Mouse (Mus musculus): ENCODE results near the gene Tssk2. TPM values are rescaled to one million over a fixed set of nuclear protein-coding genes. Genes with fewer than 3 reads are reported as not detected.

Gene Tssk2
- polyA plus RNA-seq, 1 experiment from 2014 or later, result not detected

- no peak for ATAC-seq (ENCODE audit: insufficient read depth)
- WGBS (ENCODE audit: insufficient replicate concordance), result 76% methylated on average over 4 of the region's 4 CpGs
- Histone ChIP-seq H3K4me3 (replicated peaks) (no peak overlapping the region), H3K9ac (no peak overlapping the region), H3K27me3 (no peaks in the 10 kb centered on the region), H3K4me1 (replicated peaks) (peaks cover 56% of the 10 kb centered on the region), H3K9me3 (replicated peaks) (no peaks in the 10 kb centered on the region), H3K4me2 (no peak overlapping the region), H3K27ac (replicated peaks) (no peak overlapping the region), H3K36me3 (replicated peaks) (peaks cover 21% of the 10 kb centered on the region)
Observed at GRCm38 (mm10) chr16:17875174-17875573, 23.3 kb upstream of the Tssk2 start.

- H3K36me3 ChIP-seq (replicated peaks), result peaks cover 15% of the 10 kb centered on the region
- WGBS (ENCODE audit: insufficient replicate concordance), result 76% methylated on average over 1 of the region's 1 CpGs
- no peak overlapping the region for H3K27ac ChIP-seq (replicated peaks)
- no peak overlapping the region for H3K4me3 ChIP-seq (replicated peaks)
- no peaks in the 10 kb centered on the region for H3K27me3 ChIP-seq
- H3K4me2 ChIP-seq, result no peak overlapping the region
- ATAC-seq (ENCODE audit: insufficient read depth), result no peak
- H3K9ac ChIP-seq, result no peak overlapping the region
- no peaks in the 10 kb centered on the region for H3K9me3 ChIP-seq (replicated peaks)
- peaks cover 54% of the 10 kb centered on the region for H3K4me1 ChIP-seq (replicated peaks)
Observed at GRCm38 (mm10) chr16:17876096-17876495, 22.3 kb upstream of the Tssk2 start.

DNA sequence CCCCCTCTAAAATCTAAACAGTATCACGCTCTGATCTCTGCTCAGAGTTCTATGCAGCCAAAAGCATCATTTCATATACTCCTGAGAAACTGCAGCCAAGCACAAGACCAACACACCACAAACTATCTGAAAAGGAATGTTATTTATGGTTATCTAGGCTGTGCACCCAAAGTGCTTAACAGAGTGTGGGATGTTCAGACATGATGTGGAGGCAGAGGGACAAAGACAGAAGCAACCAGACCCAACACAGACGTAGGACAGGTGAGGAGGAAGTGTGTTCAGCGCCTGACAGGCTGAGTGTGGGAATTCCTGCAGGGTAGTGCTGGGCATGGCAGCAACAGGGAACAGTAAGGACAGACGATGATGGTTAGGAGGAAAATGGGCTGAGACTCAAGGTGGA, 18.9 kb upstream of the Tssk2 start:
- no peaks in the 10 kb centered on the region for H3K9me3 ChIP-seq (replicated peaks)
- peaks cover 22% of the 10 kb centered on the region; the same call in 1 of the 2 replicates for H3K36me3 ChIP-seq (replicated peaks)
- H3K4me3 ChIP-seq (replicated peaks), result no peak overlapping the region
- H3K9ac ChIP-seq, result no peak overlapping the region
- peaks cover 33% of the 10 kb centered on the region for H3K4me1 ChIP-seq (replicated peaks)
- H3K27ac ChIP-seq (replicated peaks), result no peak overlapping the region
- no peaks in the 10 kb centered on the region for H3K27me3 ChIP-seq
- H3K4me2 ChIP-seq, result no peak overlapping the region
- no peak for ATAC-seq (ENCODE audit: insufficient read depth)
- WGBS (ENCODE audit: insufficient replicate concordance), result 77% methylated on average over 4 of the region's 4 CpGs

- Histone ChIP-seq H3K4me3 (replicated peaks) (no peak overlapping the region), H3K4me2 (no peak overlapping the region), H3K9ac (no peak overlapping the region), H3K27me3 (no peaks in the 10 kb centered on the region), H3K4me1 (replicated peaks) (peaks cover 38% of the 10 kb centered on the region), H3K9me3 (replicated peaks) (no peaks in the 10 kb centered on the region), H3K27ac (replicated peaks) (no peak overlapping the region), H3K36me3 (replicated peaks) (peaks cover 20% of the 10 kb centered on the region; the same call in 1 of the 2 replicates)
- no peak for ATAC-seq (ENCODE audit: insufficient read depth)
Observed at GRCm38 (mm10) chr16:17882196-17882595, 16.2 kb upstream of the Tssk2 start.

- no peak overlapping the region for H3K9ac ChIP-seq
- ATAC-seq (ENCODE audit: insufficient read depth), result no peak
Observed at GRCm38 (mm10) chr16:17884116-17884515, 14.3 kb upstream of the Tssk2 start.

GRCm38 (mm10) chr16:17889689-17890341, 8.6 kb upstream of the Tssk2 start:
- ATAC-seq (ENCODE audit: insufficient read depth), result no peak
- peak overlapping the region; percentile 97; the same call in 1 of the 2 replicates for H3K9ac ChIP-seq
- H3K27me3 ChIP-seq, result no peaks in the 10 kb centered on the region
- H3K27ac ChIP-seq (replicated peaks), result peak overlapping the region; percentile 91; the same call in 1 of the 2 replicates
- H3K4me3 ChIP-seq (replicated peaks), result peak overlapping the region; percentile 99
- H3K36me3 ChIP-seq (replicated peaks), result 0 out of 2 replicates have a peak, but pooled peaks cover 2% of the 10 kb centered on the region
- H3K9me3 ChIP-seq (replicated peaks), result no peaks in the 10 kb centered on the region
- peak overlapping the region; percentile 87 for H3K4me2 ChIP-seq
- WGBS (ENCODE audit: insufficient replicate concordance), result 76% methylated on average over 6 of the region's 6 CpGs
- peaks cover 36% of the 10 kb centered on the region for H3K4me1 ChIP-seq (replicated peaks)

More at GRCm38 (mm10) chr16:17884116-17884515, 14.3 kb upstream of the Tssk2 start:
- H3K36me3 ChIP-seq (replicated peaks), result peaks cover 20% of the 10 kb centered on the region; the same call in 1 of the 2 replicates
- no peak overlapping the region for H3K4me3 ChIP-seq (replicated peaks)
- 76% methylated on average over 6 of the region's 6 CpGs for WGBS (ENCODE audit: insufficient replicate concordance)
- no peaks in the 10 kb centered on the region for H3K27me3 ChIP-seq
- H3K27ac ChIP-seq (replicated peaks), result no peak overlapping the region
- H3K4me2 ChIP-seq, result no peak overlapping the region
- no peaks in the 10 kb centered on the region for H3K9me3 ChIP-seq (replicated peaks)
- H3K4me1 ChIP-seq (replicated peaks), result peaks cover 38% of the 10 kb centered on the region

- H3K4me1 ChIP-seq (replicated peaks), result peaks cover 31% of the 10 kb centered on the region
- H3K27ac ChIP-seq (replicated peaks), result peak overlapping the region; percentile 91
- no peaks in the 10 kb centered on the region for H3K27me3 ChIP-seq
- H3K9me3 ChIP-seq (replicated peaks), result no peaks in the 10 kb centered on the region
- peak overlapping the region; percentile 87 for H3K4me2 ChIP-seq
- H3K9ac ChIP-seq, result peak overlapping the region; percentile 97
- 70% methylated on average over 2 of the region's 2 CpGs for WGBS (ENCODE audit: insufficient replicate concordance)
- peak overlapping the region; percentile 99 for H3K4me3 ChIP-seq (replicated peaks)
- H3K36me3 ChIP-seq (replicated peaks), result 0 out of 2 replicates have a peak, but pooled peaks cover 2% of the 10 kb centered on the region
- ATAC-seq (ENCODE audit: insufficient read depth), result no peak
Observed at GRCm38 (mm10) chr16:17890342-17890727, 8.1 kb upstream of the Tssk2 start.

- peak overlapping the region; percentile 97 for H3K9ac ChIP-seq
- peaks cover 24% of the 10 kb centered on the region for H3K4me1 ChIP-seq (replicated peaks)
- peak overlapping the region; percentile 87 for H3K4me2 ChIP-seq
- H3K27ac ChIP-seq (replicated peaks), result peak overlapping the region; percentile 91
- no peaks in the 10 kb centered on the region for H3K9me3 ChIP-seq (replicated peaks)
- peak overlapping the region; percentile 99 for H3K4me3 ChIP-seq (replicated peaks)
- H3K36me3 ChIP-seq (replicated peaks), result 0 out of 2 replicates have a peak, but pooled peaks cover 2% of the 10 kb centered on the region
- peak; percentile 71 for ATAC-seq (ENCODE audit: insufficient read depth)
- H3K27me3 ChIP-seq, result no peaks in the 10 kb centered on the region
- under 1% methylated on average over 44 of the region's 44 CpGs for WGBS (ENCODE audit: insufficient replicate concordance)
Observed at GRCm38 (mm10) chr16:17890917-17891566, 7.4 kb upstream of the Tssk2 start.

- Histone ChIP-seq H3K9ac (peak within 1 kb of the TSS; percentile 97), H3K9me3 (replicated peaks) (no peaks in the 10 kb centered on the region), H3K27ac (replicated peaks) (peak within 1 kb of the TSS; percentile 91), H3K4me1 (replicated peaks) (peaks cover 24% of the 10 kb centered on the region), H3K36me3 (replicated peaks) (0 out of 2 replicates have a peak, but pooled peaks cover 2% of the 10 kb centered on the region), H3K4me3 (replicated peaks) (peak within 1 kb of the TSS; percentile 99), H3K4me2 (peak within 1 kb of the TSS; percentile 87), H3K27me3 (no peaks in the 10 kb centered on the region)
- 0% methylated on average over 38 of the region's 38 CpGs for WGBS (ENCODE audit: insufficient replicate concordance)
- ATAC-seq (ENCODE audit: insufficient read depth), result peak; percentile 97
Observed at GRCm38 (mm10) chr16:17891567-17891959, 6.9 kb upstream of the Tssk2 start, which contains the start of gene Gm20518. Gene Gm20518, minus strand, starts transcription at chr16:17891671.

DNA sequence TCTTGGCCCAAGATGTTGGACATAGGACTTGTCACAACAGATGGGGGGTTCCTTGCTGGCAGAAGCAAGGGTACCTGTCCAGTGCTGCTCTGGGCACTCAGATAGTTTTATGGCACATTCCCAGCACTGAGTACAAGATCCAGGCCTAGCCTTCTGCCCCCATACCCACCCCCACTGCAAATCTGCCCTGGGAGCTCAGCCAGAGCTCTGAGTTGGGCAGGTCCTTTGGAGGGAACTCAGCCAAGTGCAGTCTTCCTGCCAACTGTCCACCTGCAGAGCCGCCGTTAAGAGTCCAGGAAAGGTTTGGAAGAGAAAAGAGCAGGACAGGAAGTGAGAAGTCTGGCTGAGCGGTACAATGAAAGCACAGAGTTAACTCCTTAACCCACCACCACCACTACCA, 5.8 kb upstream of the Tssk2 start:
- Histone ChIP-seq H3K27ac (replicated peaks) (no peak overlapping the region), H3K36me3 (replicated peaks) (no peaks in the 10 kb centered on the region), H3K9me3 (replicated peaks) (no peaks in the 10 kb centered on the region), H3K9ac (no peak overlapping the region), H3K4me2 (no peak overlapping the region), H3K27me3 (no peaks in the 10 kb centered on the region), H3K4me1 (replicated peaks) (peaks cover 24% of the 10 kb centered on the region), H3K4me3 (replicated peaks) (no peak overlapping the region)
- ATAC-seq (ENCODE audit: insufficient read depth), result no peak
- WGBS (ENCODE audit: insufficient replicate concordance), result 51% methylated on average over 3 of the region's 3 CpGs

GRCm38 (mm10) chr16:17893923-17894322, 4.5 kb upstream of the Tssk2 start, which contains the start of gene Tssk1:
Gene Tssk1, plus strand, starts transcription at chr16:17894223.
- 60% methylated on average over 2 of the region's 2 CpGs for WGBS (ENCODE audit: insufficient replicate concordance)
- Histone ChIP-seq H3K36me3 (replicated peaks) (no peaks in the 10 kb centered on the region), H3K9me3 (replicated peaks) (no peaks in the 10 kb centered on the region), H3K27me3 (no peaks in the 10 kb centered on the region), H3K4me2 (no peak within 1 kb of the TSS), H3K4me1 (replicated peaks) (peaks cover 24% of the 10 kb centered on the region), H3K27ac (replicated peaks) (no peak within 1 kb of the TSS), H3K4me3 (replicated peaks) (no peak within 1 kb of the TSS), H3K9ac (no peak within 1 kb of the TSS)
- no peak for ATAC-seq (ENCODE audit: insufficient read depth)

Data from liver, embryonic 15.5 days (tissue).